Mouse (Mus musculus) fat pad, adult 2 months (tissue): ENCODE data around the gene Josd1.
A peak's percentile ranks its signal among the peaks of the same experiment; 100 is the strongest.

ENCODE experiments used
- DNase-seq: peaks from one replicate; pipeline ENCODE4 v3.0.0-alpha.2; 2011; ENCODE audit warnings: low read depth, low spot score; ENCODE audit errors: extremely low read depth

The Josd1 gene

DNA sequence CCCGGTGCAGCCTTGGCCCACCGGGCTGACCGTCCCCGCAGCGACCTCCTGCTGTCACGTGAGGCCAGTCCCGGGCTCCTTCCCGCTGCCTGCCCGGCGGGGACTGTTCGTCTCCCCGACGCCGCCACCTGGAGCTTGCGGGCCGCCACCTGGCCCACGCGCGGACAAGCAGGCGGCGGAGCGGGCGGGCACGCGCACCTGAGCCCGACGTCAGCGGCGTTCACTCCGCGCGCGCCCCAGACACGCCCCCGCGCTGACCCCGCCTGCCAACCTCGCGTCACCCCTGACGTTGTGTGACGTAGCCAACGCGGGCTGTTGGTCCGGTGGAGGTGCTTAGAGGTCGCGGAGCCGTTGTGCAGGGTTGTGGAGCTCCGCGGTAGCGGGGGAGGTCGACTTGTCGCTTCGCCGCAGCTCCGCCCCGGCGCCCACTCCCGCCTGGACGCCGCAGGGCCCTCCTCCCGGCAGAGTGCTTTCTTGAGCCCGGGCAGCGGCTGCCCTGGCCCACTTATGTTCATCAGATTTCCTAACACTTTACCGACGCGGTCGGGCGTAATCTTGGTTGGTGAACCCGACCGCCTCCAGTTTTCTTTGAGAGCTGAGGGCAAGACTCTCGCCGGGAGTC, at the start of gene Josd1:
Josd1 (minus strand) TSS at position 274 of the 622 bp plus-strand sequence.
- no peak for DNase-seq

DNA sequence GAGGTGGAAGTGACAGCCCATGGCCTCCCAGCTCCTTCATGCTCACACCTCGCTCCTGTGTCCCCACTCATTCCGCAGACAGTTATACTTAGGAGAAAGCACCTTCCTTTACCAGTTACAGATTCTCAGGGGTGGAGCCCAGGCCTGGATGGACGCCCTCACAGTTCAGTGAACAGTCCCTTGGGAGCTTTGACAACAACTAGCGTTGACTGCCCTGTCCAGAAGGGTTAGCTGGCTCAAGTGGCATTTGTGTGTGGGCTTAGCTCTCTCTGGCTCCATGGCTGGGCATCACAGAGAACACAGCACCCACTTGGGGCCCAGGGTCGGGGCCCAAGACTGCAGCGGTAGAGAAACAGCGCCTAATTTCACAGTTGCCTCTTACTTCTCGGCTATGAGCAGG, 46.6 kb upstream of the Josd1 start:
- DNase-seq = no peak

DNA sequence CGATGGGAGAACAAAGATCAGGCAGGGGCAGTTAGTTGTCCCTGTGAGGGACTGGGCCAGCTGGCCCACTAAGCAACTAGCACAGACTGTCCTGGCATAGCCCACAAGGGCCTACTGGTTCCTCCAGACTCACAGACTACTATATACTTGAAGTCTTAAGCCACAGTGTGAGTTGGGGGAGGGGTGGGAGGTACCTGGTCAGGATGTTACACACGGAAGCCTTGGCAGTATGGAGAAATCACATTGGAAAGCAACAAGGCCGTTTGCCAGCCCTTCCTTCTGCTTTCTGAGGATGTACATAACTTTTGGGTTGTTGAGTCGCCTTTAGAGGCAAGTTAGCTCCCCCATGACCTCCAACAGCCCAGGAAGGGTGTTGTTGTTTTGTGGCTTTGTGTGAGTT, 45.9 kb upstream of the Josd1 start:
- no peak for DNase-seq

DNA sequence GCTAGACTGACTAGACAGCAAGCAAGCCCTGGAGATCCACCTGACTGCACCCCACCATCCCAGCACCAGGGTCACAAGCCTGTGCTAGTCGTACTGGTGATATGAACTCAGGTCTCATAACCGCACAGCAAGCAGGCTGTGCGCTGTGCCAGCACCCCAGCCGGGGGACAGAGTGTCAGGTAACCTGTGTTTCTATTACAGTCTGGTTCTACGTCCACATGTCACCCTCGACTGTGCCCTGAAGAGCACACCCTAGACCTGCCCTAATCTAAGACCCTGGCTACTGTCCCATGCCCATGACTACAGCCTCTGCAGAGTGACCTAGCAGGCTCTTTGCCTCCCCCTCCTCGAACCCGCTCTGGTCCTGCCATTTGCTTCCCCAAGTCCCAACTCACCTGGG, 45.5 kb upstream of the Josd1 start:
- no peak for DNase-seq

DNA sequence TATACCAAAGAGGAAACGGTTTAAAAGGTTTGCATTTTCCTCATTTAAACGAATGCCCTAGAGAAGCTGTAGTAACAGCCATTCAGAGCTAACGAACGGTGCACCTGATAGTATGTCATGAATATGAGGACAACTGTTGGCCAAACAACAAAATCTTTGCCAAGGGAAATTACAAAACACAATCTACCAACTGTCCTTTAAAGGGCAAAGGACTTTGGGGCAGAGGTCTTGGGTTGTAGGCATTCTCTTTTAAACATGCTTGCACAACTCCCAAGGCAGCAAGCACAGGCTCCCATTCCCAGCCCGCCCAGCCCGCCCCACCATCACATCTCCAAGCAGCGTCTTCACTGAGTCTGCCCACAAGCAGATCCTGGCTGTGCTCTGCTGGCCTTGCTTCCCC, 43.8 kb upstream of the Josd1 start:
- DNase-seq = peak; percentile 43

DNA sequence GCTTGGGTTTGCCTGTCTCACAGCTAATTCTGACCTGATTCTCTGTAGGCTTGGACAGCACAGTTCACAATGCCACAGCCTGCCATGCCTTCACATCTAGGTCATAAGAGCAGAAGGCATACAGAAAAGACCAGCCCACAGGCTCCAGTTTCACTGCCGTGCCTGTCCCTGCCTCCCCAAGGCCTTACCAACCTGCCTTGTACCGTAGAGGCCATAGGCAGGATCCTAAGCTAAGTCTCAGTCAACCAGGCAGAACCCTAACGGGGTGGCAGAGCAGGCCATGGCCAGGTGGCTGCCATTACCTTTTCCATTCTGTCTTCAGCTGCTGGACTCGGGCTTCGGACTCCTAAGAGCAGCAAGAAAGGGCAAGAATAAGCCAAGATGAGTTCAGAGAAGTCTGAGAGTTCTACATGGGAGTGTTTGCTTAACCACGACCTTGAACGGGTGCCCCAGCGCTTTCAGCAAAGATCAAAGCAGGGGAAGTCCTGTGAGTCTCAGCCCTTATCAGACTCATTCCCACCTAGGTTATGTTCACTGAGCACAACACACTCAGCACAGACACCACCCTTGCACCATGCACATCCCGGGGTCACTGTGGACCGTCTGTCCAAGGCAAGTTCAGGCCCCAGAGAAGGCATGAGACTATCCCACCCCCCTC, 41.1 kb upstream of the Josd1 start:
- no peak for DNase-seq

DNA sequence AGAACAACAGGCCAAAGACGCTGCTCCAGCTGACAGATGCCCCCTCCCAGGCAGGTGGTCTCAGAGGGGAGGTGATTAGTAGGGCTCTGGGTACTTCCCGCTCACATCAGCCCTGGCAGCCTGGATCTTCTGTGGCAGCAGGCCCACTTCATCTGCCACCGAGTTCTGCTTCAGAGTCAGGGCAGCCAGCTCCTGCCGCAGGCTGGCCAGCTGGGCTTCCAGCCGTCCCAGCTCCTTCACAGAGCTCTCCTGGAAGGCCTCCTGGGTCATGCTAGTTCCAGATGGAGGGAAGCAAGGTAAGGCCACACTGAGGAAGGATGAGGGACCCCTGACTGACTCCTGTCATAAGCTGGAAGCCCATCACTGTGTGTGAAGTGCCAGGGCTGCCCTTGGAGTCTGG, 40.6 kb upstream of the Josd1 start:
- no peak for DNase-seq

DNA sequence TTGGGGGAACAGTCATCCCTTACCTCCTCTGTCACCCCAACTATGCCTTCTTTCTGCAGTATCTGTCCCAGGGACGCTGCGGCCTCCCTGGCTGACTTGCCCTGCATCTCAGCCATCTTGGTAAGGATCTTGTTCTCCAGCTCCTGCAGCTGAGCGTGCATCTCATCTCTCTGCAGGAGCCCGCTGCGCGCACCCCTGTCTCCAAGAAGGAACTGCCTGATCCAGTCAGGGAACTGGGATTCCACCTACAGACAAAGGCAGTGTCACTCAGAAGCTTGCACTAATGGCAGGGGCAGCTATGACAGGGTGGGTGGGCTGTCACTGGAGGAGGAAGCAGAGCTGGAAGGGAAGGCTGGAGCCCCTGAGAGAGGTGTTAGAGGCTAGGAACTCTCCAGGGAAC, 40.1 kb upstream of the Josd1 start:
- no peak for DNase-seq

DNA sequence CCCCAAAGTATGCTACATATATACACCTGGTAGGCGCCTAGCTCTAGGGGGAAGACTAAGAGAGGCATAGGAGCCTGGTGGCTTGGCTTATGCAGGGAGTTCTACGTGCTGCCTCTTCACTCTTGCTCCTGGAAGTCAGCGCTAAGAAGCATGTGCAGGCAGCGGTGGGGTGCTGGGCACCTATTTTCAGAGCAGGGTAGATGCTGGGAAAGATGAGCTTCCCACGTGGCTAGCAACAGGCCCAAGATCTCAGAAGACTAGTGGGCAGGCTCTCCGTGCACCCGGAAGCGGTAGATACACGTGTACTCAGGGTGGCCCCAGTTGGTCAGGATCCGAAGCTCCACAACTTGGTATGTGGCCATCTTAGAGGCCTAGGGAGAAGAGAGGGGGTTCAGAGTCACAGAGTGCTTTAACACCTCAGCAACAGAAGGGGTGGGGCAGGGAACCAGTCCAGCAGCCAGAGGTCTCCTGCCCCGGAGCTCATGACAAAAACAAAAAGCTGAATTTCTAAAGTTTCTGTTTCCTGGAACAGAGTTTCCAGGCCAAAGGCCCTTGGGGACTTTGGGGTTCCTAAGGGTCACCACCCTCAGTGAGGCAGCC, 37.6 kb upstream of the Josd1 start:
- DNase-seq = no peak

DNA sequence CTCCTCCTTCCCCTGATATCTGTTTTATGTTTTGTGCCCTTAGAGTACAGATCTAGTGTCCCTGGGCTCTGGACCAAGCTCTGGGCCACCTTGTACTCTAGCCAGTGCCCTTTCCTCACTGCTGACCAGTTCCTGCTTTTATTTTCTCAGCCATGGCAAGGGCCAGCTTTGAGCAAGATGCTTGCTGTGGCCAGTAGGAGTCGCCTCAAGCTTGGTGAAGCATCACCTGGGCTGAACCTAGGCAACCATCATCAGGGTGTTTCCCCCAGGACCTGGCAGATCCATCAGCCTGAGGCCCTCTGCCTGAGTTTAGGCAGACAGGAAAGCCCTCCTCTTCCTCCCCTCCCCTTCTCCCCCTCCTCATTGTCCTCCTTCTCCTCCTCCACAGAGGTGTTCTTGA, 35.7 kb upstream of the Josd1 start:
- DNase-seq = no peak

DNA sequence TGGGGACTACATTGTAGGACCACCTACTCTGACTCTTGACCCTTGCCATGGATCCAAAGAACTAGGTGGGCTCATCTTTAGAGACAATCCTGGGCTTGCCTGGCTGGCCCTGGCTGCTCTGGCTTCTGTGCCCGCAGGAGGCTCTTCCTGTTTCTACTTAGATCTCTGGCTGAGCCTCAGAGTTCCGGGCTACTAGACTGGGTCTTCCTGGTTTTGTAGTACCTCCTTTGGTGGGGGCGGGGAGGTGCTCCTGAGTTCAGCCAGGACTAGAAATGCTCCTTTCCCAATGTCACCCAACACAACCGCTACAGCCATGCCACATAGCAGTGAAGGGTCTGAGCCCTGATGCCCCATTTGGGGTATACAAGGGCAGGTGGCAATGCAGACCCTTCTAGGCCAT, 33.1 kb upstream of the Josd1 start:
- DNase-seq = no peak

DNA sequence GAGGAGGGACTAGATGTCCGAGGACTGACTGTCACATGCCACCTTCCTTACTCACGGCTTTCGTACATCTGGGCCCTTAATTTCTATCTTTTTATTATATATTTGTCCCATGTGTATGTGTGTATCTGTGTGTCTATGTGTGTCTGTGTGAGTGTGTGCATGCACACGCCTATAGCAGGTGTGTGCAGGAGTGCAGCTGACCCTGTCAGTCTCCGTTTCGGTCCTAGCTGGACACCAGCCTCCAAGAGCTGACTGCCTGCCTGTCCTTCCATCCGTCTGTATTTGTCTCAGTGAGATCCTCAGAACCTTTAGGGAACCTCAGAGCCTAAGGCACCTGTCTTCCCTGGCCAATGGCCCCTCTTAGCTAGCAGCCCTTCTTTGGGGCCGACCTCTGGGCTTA, 32.5 kb upstream of the Josd1 start:
- no peak for DNase-seq

DNA sequence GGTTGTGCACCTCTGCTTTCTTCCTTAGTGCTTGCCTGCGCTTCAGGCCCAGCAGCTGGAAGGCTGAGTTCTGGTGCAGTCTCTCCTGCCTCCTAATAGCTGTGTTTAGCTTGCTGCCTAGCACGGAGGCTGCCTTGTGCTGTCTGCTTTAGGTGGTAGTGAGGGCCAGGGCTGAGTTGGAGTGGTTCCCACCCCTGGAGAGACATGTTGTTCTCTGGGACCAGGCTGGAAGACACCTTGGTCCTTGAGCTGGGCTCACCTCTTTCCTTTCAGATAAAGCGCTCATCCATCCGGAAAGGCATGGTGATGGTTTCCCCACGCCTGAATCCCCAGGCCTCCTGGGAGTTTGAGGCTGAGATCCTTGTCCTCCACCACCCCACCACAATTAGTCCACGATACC, 29.0 kb upstream of the Josd1 start:
- no peak for DNase-seq

DNA sequence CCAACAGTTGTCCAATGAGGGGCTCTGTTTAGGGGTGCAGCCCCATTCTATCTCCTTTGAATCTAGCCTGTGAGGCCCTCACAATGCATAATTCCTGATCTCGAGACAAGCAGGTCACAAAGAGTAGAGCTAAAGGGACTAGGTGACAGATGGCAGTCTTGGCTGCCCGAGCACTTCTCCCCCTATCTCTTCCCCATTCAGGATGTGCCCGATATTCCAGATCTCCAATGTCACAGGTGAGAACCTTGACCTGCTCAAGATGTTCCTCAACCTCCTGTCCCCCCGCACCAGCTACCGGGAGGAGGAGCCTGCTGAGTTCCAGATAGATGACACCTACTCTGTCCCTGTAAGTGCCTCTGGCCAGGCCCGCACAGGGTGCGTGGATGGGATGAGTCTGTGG, 27.9 kb upstream of the Josd1 start:
- no peak for DNase-seq

DNA sequence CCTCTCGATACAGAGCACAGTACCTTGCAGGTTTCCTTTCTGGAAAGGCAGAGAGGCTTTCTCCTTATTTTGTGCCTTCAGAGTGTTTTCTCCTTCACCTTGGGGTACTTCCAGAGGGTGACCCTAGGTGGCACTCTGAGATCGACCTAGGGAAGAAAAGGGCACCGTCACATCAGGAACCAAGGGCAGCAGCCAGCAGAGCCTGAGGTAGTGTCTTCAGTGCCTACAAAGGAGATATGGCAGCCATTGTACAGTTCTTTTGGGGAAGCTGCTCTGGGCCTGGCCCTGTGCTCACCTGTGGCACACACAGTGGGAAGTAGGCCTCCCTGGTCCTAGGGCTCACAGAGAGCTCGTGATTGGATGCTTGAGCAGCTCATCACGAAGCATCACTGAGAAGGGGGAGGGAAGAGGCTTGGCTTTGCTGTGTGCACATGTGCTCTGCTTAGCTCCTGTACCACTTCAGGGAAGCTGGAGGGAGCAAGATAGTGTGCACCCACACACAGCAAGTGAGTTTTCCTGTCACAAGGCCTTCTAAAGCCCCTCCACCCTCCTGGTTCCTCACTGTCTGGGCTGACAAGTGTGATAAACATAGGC, 20.6 kb upstream of the Josd1 start:
- no peak for DNase-seq

DNA sequence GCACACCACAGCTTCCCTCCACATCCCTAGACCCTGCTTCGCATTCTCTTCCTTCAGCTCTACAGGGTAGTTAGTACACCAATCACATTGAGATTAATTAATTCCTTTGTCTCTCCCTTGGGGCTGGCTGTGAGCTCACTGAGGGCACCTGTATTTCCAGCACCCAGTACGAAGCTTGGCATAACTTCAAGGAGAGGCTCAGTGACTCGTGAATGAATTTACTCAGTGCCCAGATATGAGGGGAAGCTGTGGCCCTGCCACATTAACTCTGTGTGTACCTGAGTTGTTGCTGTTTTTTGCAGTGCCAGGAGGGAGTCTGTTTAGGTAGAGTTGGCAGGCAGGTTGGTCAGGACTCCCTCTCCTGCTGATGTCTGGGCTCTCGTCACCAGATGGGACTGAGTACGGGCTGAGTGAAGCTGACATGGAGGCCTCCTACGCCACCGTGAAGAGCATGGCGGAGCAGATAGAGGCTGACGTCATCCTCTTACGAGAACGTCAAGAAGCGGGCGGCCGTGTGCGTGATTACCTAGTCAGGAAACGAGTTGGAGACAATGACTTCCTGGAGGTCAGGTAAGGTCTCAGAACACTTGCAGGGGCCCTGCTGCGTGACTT, 19.0 kb upstream of the Josd1 start:
- no peak for DNase-seq

DNA sequence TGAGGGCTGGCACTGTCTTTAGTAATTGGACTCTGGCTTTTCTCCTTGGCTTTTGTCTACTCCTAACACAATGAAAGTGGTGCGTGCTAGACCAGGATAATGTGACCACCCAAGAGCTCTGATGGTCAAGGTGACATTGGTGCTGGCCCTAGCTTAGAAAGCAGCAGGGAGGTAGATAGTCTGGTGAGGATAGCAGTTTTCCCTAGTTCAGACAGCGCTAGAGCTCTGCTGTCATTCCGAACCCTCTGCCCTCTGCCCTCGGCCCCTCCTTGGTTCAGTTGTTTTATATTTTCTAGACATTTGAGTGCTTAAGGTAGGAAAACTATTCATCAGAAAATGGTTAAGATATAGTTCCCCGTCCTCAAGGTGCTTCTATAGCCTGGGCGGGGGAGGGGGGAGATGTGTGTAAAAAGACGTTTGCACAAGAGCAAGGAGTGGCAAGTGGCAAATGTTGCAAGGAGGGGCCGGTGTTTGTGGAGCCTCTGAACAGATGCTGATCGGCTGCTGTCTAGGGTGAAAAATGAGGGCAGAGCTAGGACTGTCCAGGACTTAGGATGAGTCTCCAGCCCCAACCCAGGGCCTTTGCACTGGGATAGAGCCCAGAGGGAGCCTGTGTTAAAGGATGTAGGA, 10.0 kb upstream of the Josd1 start:
- no peak for DNase-seq

DNA sequence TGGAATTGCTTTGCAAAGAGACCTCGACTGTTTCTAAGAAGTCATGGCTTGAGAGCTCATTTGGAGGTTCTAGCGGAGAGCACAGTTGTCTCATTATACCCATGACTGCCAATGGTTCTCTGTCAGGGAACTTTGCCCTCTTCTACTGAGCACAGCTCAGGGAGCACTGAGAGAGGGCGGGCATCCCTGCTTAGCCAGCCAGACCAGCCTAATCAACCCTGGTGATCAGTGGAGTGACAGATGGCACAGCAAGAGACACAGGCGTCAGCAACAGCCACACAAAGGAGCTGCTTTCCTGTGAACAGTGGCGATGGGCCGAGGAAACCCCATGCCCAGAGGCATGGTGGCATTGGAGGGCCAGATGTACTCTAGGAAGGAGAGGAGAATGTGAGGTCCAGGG, 9.3 kb upstream of the Josd1 start:
- DNase-seq = no peak

DNA sequence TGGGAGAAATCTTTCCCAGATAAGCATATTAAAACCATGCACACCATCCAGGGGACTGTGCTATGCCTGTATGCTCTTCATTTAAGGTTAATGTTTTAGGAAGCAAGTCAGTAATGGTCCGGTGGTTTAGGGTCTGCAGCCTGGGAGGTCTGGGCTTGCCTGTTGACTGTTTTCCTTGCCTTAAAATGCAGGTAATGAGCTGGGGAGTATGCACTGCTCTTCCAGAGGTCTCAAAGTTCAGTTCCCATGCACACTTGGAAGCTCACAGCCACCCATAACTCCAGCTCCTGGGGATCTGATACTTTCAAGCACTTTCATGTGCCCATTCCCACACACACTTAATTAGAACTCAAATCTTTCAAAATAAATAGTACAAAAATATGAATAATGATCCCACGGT, 8.8 kb upstream of the Josd1 start:
- DNase-seq = no peak

DNA sequence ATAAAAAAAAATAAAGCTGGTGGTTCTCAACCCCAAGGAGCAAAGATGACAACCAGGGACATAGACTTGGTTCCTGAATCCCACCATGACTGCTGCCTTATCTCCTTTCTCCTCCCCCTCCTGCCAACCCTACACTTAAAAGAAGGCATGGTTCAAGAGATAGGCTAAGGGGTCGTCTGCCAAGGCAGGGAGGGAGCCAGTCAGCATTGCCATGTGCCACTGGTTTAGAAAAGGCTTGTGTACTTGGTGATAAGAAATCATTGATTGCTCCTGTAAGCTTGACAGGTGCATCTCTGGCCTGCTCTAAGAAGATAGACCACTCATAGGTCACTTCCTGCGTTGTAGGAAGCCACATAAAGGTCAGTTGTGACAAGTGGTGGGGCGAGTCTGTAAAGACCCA, 7.8 kb upstream of the Josd1 start:
- no peak for DNase-seq

DNA sequence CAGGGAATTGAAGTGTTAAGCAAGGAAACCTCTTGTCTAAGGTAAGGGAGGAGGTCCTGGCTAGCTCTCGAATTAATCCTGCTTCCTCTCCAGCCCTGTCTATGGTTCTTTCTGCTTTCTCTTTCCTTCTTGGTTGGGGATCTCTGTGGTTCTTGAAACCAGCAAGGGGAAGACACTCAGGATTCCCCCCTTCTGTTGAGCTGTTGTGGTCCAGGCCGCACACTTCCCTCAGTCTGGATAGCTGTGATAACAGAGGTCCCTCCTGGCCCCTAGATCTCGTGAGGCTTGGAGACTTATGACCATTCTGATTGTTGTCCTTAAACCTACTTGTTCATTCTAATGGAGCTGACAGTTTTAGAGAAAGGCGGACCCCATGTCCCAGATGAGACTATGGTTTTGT, 6.8 kb upstream of the Josd1 start:
- no peak for DNase-seq

DNA sequence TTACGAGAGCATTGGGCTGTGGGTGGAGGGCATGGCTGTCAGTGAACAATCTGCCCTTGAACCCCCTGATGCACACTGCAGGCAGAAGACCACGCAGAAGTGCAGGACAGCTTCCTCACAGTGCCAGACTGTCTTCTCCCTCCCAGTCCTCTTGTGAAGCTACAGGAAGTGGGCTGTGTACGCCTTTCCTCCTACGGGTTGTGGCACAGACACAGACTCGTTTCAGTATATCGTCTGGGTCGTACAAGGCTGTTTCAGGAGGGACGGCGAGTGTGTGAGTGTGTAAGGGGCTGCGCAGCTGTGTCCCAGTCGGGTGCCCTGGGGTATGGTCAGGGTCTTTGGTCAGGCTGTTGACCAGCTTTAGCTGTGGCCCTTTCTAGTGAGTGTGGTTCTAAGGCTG, 6.0 kb upstream of the Josd1 start:
- no peak for DNase-seq
